Mouse (Mus musculus): Measurements from ENCODE around the gene Hoxa5. TPM values are rescaled to one million over a fixed set of nuclear protein-coding genes. Genes with fewer than 3 reads are reported as not detected.

Gene Hoxa5
- polyA plus RNA-seq, 1 experiment from 2014 or later, result 8.0 TPM

DNA sequence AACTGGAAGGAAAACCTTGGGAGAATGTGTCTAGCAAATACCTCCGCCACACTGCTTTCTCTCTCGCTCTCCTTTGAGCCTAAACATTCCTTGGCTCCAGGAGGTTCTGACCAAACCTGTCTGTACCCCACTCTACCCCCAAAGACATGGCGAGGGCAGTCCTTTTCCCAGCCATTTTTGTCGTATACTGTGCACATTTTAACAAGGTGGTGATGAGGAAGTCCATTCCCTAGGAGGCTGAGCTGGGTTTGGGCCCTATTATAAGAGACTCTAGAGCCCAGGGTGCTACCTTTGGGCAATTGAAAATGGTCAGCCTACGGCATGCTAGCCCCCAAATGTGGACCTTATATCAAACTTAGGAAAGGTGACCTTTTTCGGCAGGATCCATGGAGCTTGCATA lies 31.5 kb upstream of the Hoxa5 start:
- H3K4me2 ChIP-seq, result no peak overlapping the region
- no peak overlapping the region for H3K27ac ChIP-seq (ENCODE audit: low read depth, low read length)
- no peaks in the 10 kb centered on the region for H3K4me1 ChIP-seq (replicated peaks; ENCODE audit: control insufficient read depth, insufficient read depth, low read length)
- DNase-seq (ENCODE audit: low spot score) (no peak), ATAC-seq (replicated peaks; ENCODE audit: low FRiP score) (no peak)
- no peak overlapping the region for H3K4me3 ChIP-seq (ENCODE audit: low read depth, low read length)
- H3K36me3 ChIP-seq (ENCODE audit: control insufficient read depth, insufficient read depth, low read length), result no peaks in the 10 kb centered on the region
- peaks cover 96% of the 10 kb centered on the region for H3K27me3 ChIP-seq (replicated peaks; ENCODE audit: control insufficient read depth, insufficient read depth, low read length)
- 23% methylated on average over 6 of the region's 6 CpGs for WGBS
- H3K9ac ChIP-seq (ENCODE audit: low read depth, low read length), result no peak overlapping the region
- H3K9me3 ChIP-seq (ENCODE audit: control insufficient read depth, low read length), result no peaks in the 10 kb centered on the region

- no peak overlapping the region for H3K27ac ChIP-seq (ENCODE audit: low read depth, low read length)
- no peak overlapping the region for H3K4me3 ChIP-seq (ENCODE audit: low read depth, low read length)
- WGBS, result 29% methylated on average over 9 of the region's 9 CpGs
- H3K9ac ChIP-seq (ENCODE audit: low read depth, low read length), result no peak overlapping the region
- no peaks in the 10 kb centered on the region for H3K36me3 ChIP-seq (ENCODE audit: control insufficient read depth, insufficient read depth, low read length)
- no peaks in the 10 kb centered on the region for H3K9me3 ChIP-seq (ENCODE audit: control insufficient read depth, low read length)
- no peak overlapping the region for H3K4me2 ChIP-seq
- H3K27me3 ChIP-seq (replicated peaks; ENCODE audit: control insufficient read depth, insufficient read depth, low read length), result peaks cover 96% of the 10 kb centered on the region
- DNase-seq (ENCODE audit: low spot score) (no peak), ATAC-seq (replicated peaks; ENCODE audit: low FRiP score) (no peak)
- no peaks in the 10 kb centered on the region for H3K4me1 ChIP-seq (replicated peaks; ENCODE audit: control insufficient read depth, insufficient read depth, low read length)
Measured at GRCm38 (mm10) chr6:52235267-52235666, 30.9 kb upstream of the Hoxa5 start.

- Histone ChIP-seq H3K27ac (ENCODE audit: low read depth, low read length) (no peak overlapping the region), H3K9ac (ENCODE audit: low read depth, low read length) (no peak overlapping the region), H3K4me2 (no peak overlapping the region), H3K27me3 (replicated peaks; ENCODE audit: control insufficient read depth, insufficient read depth, low read length) (peaks cover 96% of the 10 kb centered on the region), H3K4me1 (replicated peaks; ENCODE audit: control insufficient read depth, insufficient read depth, low read length) (no peaks in the 10 kb centered on the region), H3K9me3 (ENCODE audit: control insufficient read depth, low read length) (no peaks in the 10 kb centered on the region), H3K4me3 (ENCODE audit: low read depth, low read length) (peak overlapping the region; percentile 26), H3K36me3 (ENCODE audit: control insufficient read depth, insufficient read depth, low read length) (no peaks in the 10 kb centered on the region)
- DNase-seq (ENCODE audit: low spot score) (no peak), ATAC-seq (replicated peaks; ENCODE audit: low FRiP score) (no peak)
- WGBS, result 2% methylated on average over 67 of the region's 68 CpGs
Measured at GRCm38 (mm10) chr6:52234428-52235140, 30.2 kb upstream of the Hoxa5 start.

- Histone ChIP-seq H3K27me3 (replicated peaks; ENCODE audit: control insufficient read depth, insufficient read depth, low read length) (peaks cover 98% of the 10 kb centered on the region), H3K27ac (ENCODE audit: low read depth, low read length) (no peak overlapping the region), H3K4me3 (ENCODE audit: low read depth, low read length) (peak overlapping the region; percentile 26), H3K9me3 (ENCODE audit: control insufficient read depth, low read length) (no peaks in the 10 kb centered on the region), H3K9ac (ENCODE audit: low read depth, low read length) (no peak overlapping the region), H3K4me1 (replicated peaks; ENCODE audit: control insufficient read depth, insufficient read depth, low read length) (no peaks in the 10 kb centered on the region), H3K4me2 (no peak overlapping the region), H3K36me3 (ENCODE audit: control insufficient read depth, insufficient read depth, low read length) (no peaks in the 10 kb centered on the region)
- ATAC-seq (replicated peaks; ENCODE audit: low FRiP score) (no peak), DNase-seq (ENCODE audit: low spot score) (no peak)
- WGBS, result 2% methylated on average over 70 of the region's 70 CpGs
Measured at GRCm38 (mm10) chr6:52233546-52234427, 29.4 kb upstream of the Hoxa5 start.

GRCm38 (mm10) chr6:52232984-52233545 lies 28.7 kb upstream of the Hoxa5 start:
- Histone ChIP-seq H3K9me3 (ENCODE audit: control insufficient read depth, low read length) (no peaks in the 10 kb centered on the region), H3K9ac (ENCODE audit: low read depth, low read length) (no peak overlapping the region), H3K36me3 (ENCODE audit: control insufficient read depth, insufficient read depth, low read length) (no peaks in the 10 kb centered on the region), H3K4me2 (no peak overlapping the region; the same call in 1 of the 2 replicates), H3K4me3 (ENCODE audit: low read depth, low read length) (no peak overlapping the region), H3K27ac (ENCODE audit: low read depth, low read length) (no peak overlapping the region), H3K4me1 (replicated peaks; ENCODE audit: control insufficient read depth, insufficient read depth, low read length) (no peaks in the 10 kb centered on the region), H3K27me3 (replicated peaks; ENCODE audit: control insufficient read depth, insufficient read depth, low read length) (peaks cover 96% of the 10 kb centered on the region)
- WGBS, result 3% methylated on average over 23 of the region's 23 CpGs
- no peak for DNase-seq (ENCODE audit: low spot score)
- no peak for ATAC-seq (replicated peaks; ENCODE audit: low FRiP score)

GRCm38 (mm10) chr6:52232568-52232965 lies 28.2 kb upstream of the Hoxa5 start:
- H3K27ac ChIP-seq (ENCODE audit: low read depth, low read length), result no peak overlapping the region
- DNase-seq (ENCODE audit: low spot score), result no peak
- H3K9ac ChIP-seq (ENCODE audit: low read depth, low read length), result no peak overlapping the region
- H3K9me3 ChIP-seq (ENCODE audit: control insufficient read depth, low read length), result no peaks in the 10 kb centered on the region
- no peaks in the 10 kb centered on the region for H3K4me1 ChIP-seq (replicated peaks; ENCODE audit: control insufficient read depth, insufficient read depth, low read length)
- 1% methylated on average over 18 of the region's 18 CpGs for WGBS
- H3K36me3 ChIP-seq (ENCODE audit: control insufficient read depth, insufficient read depth, low read length), result no peaks in the 10 kb centered on the region
- no peak for ATAC-seq (replicated peaks; ENCODE audit: low FRiP score)
- peaks cover 96% of the 10 kb centered on the region for H3K27me3 ChIP-seq (replicated peaks; ENCODE audit: control insufficient read depth, insufficient read depth, low read length)
- 0 out of 2 replicates have a peak overlapping the region, but pooled peaks have one; percentile 1 for H3K4me3 ChIP-seq (ENCODE audit: low read depth, low read length)
- peak overlapping the region; percentile 23; the same call in 1 of the 2 replicates for H3K4me2 ChIP-seq

DNA sequence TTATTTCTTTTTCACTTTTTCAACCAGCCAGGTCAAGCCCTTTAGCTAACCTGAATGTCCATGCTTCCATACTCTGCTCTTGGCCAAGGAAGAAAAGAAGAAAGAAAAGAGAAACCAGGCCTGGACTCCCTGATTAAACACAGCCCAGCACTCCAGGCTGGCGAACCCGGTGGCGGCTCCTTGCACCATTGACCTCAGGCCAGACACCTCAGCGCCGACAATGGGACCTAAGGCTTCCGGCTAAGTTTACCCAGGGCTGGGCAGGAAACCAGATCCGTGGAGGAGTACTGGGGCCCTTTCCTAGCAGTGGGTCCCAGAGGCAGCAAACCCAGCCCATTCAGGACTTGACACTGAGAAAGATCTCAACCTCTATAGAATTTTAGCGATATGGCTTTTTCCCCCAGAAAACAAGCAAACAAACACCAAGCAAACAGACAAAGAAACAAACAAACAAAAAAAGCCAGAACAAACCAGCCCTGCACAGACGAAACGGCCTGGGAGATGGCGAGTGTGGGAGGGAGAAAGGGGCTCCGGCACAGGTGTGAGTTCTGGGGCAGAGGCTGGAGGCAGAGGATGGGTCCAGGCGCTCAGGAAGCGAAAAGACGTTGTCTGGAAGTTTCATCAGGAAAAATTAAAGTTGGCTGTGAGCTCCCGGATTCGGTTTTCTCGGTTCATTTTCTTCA lies 27.6 kb upstream of the Hoxa5 start:
- H3K4me1 ChIP-seq (replicated peaks; ENCODE audit: control insufficient read depth, insufficient read depth, low read length), result no peaks in the 10 kb centered on the region
- H3K36me3 ChIP-seq (ENCODE audit: control insufficient read depth, insufficient read depth, low read length), result no peaks in the 10 kb centered on the region
- DNase-seq (ENCODE audit: low spot score), result no peak
- no peak for ATAC-seq (replicated peaks; ENCODE audit: low FRiP score)
- no peak overlapping the region for H3K27ac ChIP-seq (ENCODE audit: low read depth, low read length)
- no peaks in the 10 kb centered on the region for H3K9me3 ChIP-seq (ENCODE audit: control insufficient read depth, low read length)
- peaks cover 96% of the 10 kb centered on the region for H3K27me3 ChIP-seq (replicated peaks; ENCODE audit: control insufficient read depth, insufficient read depth, low read length)
- no peak overlapping the region; the same call in 1 of the 2 replicates for H3K4me2 ChIP-seq
- WGBS, result 2% methylated on average over 18 of the region's 18 CpGs
- H3K9ac ChIP-seq (ENCODE audit: low read depth, low read length), result no peak overlapping the region
- 0 out of 2 replicates have a peak overlapping the region, but pooled peaks have one; percentile 1 for H3K4me3 ChIP-seq (ENCODE audit: low read depth, low read length)

GRCm38 (mm10) chr6:52230516-52231165 lies 26.3 kb upstream of the Hoxa5 start, which contains the start of gene Hoxa9:
Gene Hoxa9, minus strand, starts transcription at chr6:52231089.
- Histone ChIP-seq H3K4me2 (no peak within 1 kb of the TSS), H3K4me1 (replicated peaks; ENCODE audit: control insufficient read depth, insufficient read depth, low read length) (no peaks in the 10 kb centered on the region), H3K9me3 (ENCODE audit: control insufficient read depth, low read length) (no peaks in the 10 kb centered on the region), H3K9ac (ENCODE audit: low read depth, low read length) (no peak within 1 kb of the TSS), H3K27me3 (replicated peaks; ENCODE audit: control insufficient read depth, insufficient read depth, low read length) (peaks cover 96% of the 10 kb centered on the region), H3K36me3 (ENCODE audit: control insufficient read depth, insufficient read depth, low read length) (no peaks in the 10 kb centered on the region), H3K4me3 (ENCODE audit: low read depth, low read length) (peak within 1 kb of the TSS; percentile 23), H3K27ac (ENCODE audit: low read depth, low read length) (no peak within 1 kb of the TSS)
- ATAC-seq (replicated peaks; ENCODE audit: low FRiP score) (no peak), DNase-seq (ENCODE audit: low spot score) (no peak)
- WGBS, result 2% methylated on average over 33 of the region's 36 CpGs
